Mouse (Mus musculus): Measurements from ENCODE around the gene L3mbtl2.
A peak's percentile ranks its signal among the peaks of the same experiment; 100 is the strongest.
"Not testable (repeated sequence)": the region's sequence is repeated elsewhere in the genome, so short reads cannot be mapped to it uniquely, and the experiment has no call there.

The L3mbtl2 gene

GRCm38 (mm10) chr15:81663697-81664561, at the start of gene L3mbtl2:
TSS of gene L3mbtl2 (plus strand) at chr15:81663889.
- peak; percentile 93 for DNase-seq (ENCODE audit: low read depth, low spot score)

GRCm38 (mm10) chr15:81649516-81650455, 13.9 kb upstream of the L3mbtl2 start:
- peak; percentile 42 for DNase-seq (ENCODE audit: low read depth, low spot score)

GRCm38 (mm10) chr15:81650636-81651035, 13.1 kb upstream of the L3mbtl2 start:
- no peak for DNase-seq (ENCODE audit: low read depth, low spot score)

- DNase-seq (ENCODE audit: low read depth, low spot score) = peak; percentile 44
Measured at GRCm38 (mm10) chr15:81661701-81662100, 2.0 kb upstream of the L3mbtl2 start.

- DNase-seq (ENCODE audit: low read depth, low spot score) = no peak
Measured at GRCm38 (mm10) chr15:81663281-81663680, 408 bp upstream of the L3mbtl2 start.

- no peak for DNase-seq (ENCODE audit: low read depth, low spot score)
Measured at GRCm38 (mm10) chr15:81666957-81667356, 3.3 kb downstream of the L3mbtl2 start.

- DNase-seq (ENCODE audit: low read depth, low spot score) = peak; percentile 80
Measured at GRCm38 (mm10) chr15:81670231-81670640, 6.5 kb downstream of the L3mbtl2 start.

- DNase-seq (ENCODE audit: low read depth, low spot score) = no peak
Measured at GRCm38 (mm10) chr15:81676637-81677036, 12.9 kb downstream of the L3mbtl2 start.

GRCm38 (mm10) chr15:81680301-81680805, 16.7 kb downstream of the L3mbtl2 start:
- no peak for DNase-seq (ENCODE audit: low read depth, low spot score)

- DNase-seq (ENCODE audit: low read depth, low spot score) = no peak
Measured at GRCm38 (mm10) chr15:81693366-81693966, 29.8 kb downstream of the L3mbtl2 start.

GRCm38 (mm10) chr15:81693967-81694881, 30.5 kb downstream of the L3mbtl2 start:
- DNase-seq (ENCODE audit: low read depth, low spot score) = no peak

- no peak for DNase-seq (ENCODE audit: low read depth, low spot score)
Measured at GRCm38 (mm10) chr15:81694891-81695290, 31.2 kb downstream of the L3mbtl2 start.

GRCm38 (mm10) chr15:81697175-81697574, 33.5 kb downstream of the L3mbtl2 start, which contains the start of gene Chadl:
TSS of gene Chadl (minus strand) at chr15:81697287.
- no peak for DNase-seq (ENCODE audit: low read depth, low spot score)

- peak; percentile 62 for DNase-seq (ENCODE audit: low read depth, low spot score)
Measured at GRCm38 (mm10) chr15:81697847-81698246, 34.2 kb downstream of the L3mbtl2 start.

GRCm38 (mm10) chr15:81698532-81698931, 34.8 kb downstream of the L3mbtl2 start:
- peak; percentile 29 for DNase-seq (ENCODE audit: low read depth, low spot score)

- no peak for DNase-seq (ENCODE audit: low read depth, low spot score)
Measured at GRCm38 (mm10) chr15:81700161-81700560, 36.5 kb downstream of the L3mbtl2 start.

GRCm38 (mm10) chr15:81700601-81701000, 36.9 kb downstream of the L3mbtl2 start:
- DNase-seq (ENCODE audit: low read depth, low spot score) = no peak

GRCm38 (mm10) chr15:81701350-81701749, 37.7 kb downstream of the L3mbtl2 start:
- DNase-seq (ENCODE audit: low read depth, low spot score) = not testable (repeated sequence)

GRCm38 (mm10) chr15:81702306-81703093, 38.8 kb downstream of the L3mbtl2 start:
- DNase-seq (ENCODE audit: low read depth, low spot score) = no peak

GRCm38 (mm10) chr15:81703094-81703489, 39.4 kb downstream of the L3mbtl2 start:
- DNase-seq (ENCODE audit: low read depth, low spot score) = no peak

All from 3T3-L1 (cell line).